Mouse (Mus musculus) olfactory bulb, adult 2 months (tissue): ENCODE data around the gene Cobl.

Experiments used
- CTCF ChIP-seq: fragments of 200-500 bp; IDR thresholded peaks from 2 replicates; pipeline ENCODE4 v1.5.1; 2012; ENCODE audit warnings: low read depth, mild to moderate bottlenecking, low read length, moderate library complexity; ENCODE audit not compliant: insufficient read depth
- POLR2A ChIP-seq: fragments of 200-500 bp; IDR thresholded peaks from 2 replicates; pipeline ENCODE4 v1.6.1; 2012; ENCODE audit warnings: mild to moderate bottlenecking, low read depth, low read length, moderate library complexity; ENCODE audit not compliant: insufficient read depth

- TF ChIP-seq CTCF, result no peak
- no peak for TF ChIP-seq POLR2A
These were observed 266.7 kb downstream of the Cobl start for GRCm38 (mm10) chr11:12198017-12198416.
